ENCODE assay signal across 18 mouse cellular contexts in the genomic region with DNA sequence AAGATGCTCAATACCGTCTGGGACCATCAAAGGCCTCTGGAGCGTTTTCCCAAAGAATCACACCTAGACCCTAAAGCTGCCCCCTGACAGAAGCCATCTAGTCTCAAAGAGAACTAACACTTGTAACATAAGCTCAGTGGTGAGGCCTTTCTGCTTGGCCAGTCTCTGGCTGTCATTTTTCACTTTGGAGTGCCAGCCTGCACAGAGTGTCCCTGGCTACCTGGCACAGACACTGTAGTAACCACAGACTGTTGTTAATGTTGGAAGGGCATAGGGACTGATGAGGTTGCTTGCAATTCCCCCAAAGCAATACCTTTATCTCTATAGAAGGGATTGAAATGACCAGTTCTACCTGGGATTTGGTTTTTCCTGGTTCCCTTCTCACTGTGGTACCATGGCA. TPM values are rescaled to one million over a fixed set of nuclear protein-coding genes. Genes with fewer than 3 reads are reported as not detected.
"Had no signal": no experiment of that assay in that cellular context is flagged by ENCODE, and none has a peak within 500 bp of the region (broad histone marks: within the 10 kb centered on the region; RNA-seq: fewer than 3 reads in every experiment).

No protein-coding gene starts in this region.

- H3K4me3 ChIP-seq: midbrain, embryonic 10.5 days; midbrain, embryonic 12.5 days; myocyte; neural tube, embryonic 13.5 days; neural tube, embryonic 15.5 days had no signal

- DNase-seq: lung, adult 18-20 months; lung, embryonic 14.5 days; lung, postnatal 10 days; lung, postnatal 4 days; midbrain, embryonic 14.5 days; retina, postnatal 1 day; right cerebral cortex, adult 18-20 months; right cerebral cortex, postnatal 25 days; right cerebral cortex, postnatal 4 days; thymus, adult 18-20 months; thymus, postnatal 14 days; thymus, postnatal 36 days had no signal

- H3K27ac ChIP-seq: midbrain, embryonic 10.5 days; midbrain, embryonic 12.5 days; neural tube, embryonic 13.5 days; neural tube, embryonic 15.5 days had no signal

RNA-seq across cellular contexts. Expression of gene Efcab9, which starts 10.6 kb away (rescaled TPM):
- total RNA-seq: megakaryocyte-erythroid progenitor cell, adult 5-6 weeks had no signal
